ENCODE assay signal across 23 mouse cellular contexts in genomic region chr1:191609051-191609450, GRCm38 (mm10). TPM values are rescaled to one million over a fixed set of nuclear protein-coding genes. Genes with fewer than 3 reads are reported as not detected.
DNase-seq lines count a peak whose midpoint lies in the region; ATAC-seq and TF ChIP-seq lines count a peak whose summit lies in the region.
"Had no signal": no experiment of that assay in that cellular context is flagged by ENCODE, and none has a peak within 500 bp of the region (broad histone marks: within the 10 kb centered on the region; RNA-seq: fewer than 3 reads in every experiment).

No protein-coding gene starts in this region.

- no peaks in the 10 kb centered on the region for H3K9me3 ChIP-seq in heart, embryonic 12.5 days (replicated peaks)
- no peaks in the 10 kb centered on the region for H3K9me3 ChIP-seq in liver, embryonic 12.5 days (replicated peaks)
- no peaks in the 10 kb centered on the region for H3K9me3 ChIP-seq in liver, embryonic 11.5 days (ENCODE audit: control insufficient read depth, low read length)
- no peaks in the 10 kb centered on the region for H3K9me3 ChIP-seq in liver, embryonic 14.5 days (ENCODE audit: control insufficient read depth, low read length)
- no peaks in the 10 kb centered on the region for H3K9me3 ChIP-seq in liver, postnatal 0 days (ENCODE audit: low read length)
- H3K9me3 ChIP-seq: embryonic facial prominence, embryonic 10.5 days; embryonic facial prominence, embryonic 12.5 days; forebrain, embryonic 13.5 days; forebrain, embryonic 15.5 days; G1E had no signal

- peak; percentile 84 for DNase-seq in heart, adult 11 months
- no peak for DNase-seq in liver, embryonic 11.5 days (ENCODE audit: low spot score)
- DNase-seq in liver, embryonic 14.5 days (ENCODE audit: low read depth in 3 of 3, low spot score in 3 of 3), result no peak
- no peak for DNase-seq in liver, postnatal 0 days
- DNase-seq: adrenal gland, adult 2 months; adrenal gland, postnatal 14 days; adrenal gland, postnatal 36 days; B cell, adult 2 months; cerebellum, adult 11-12 months; cerebellum, adult 2 months; cerebellum, adult 9-10 months; cerebellum, postnatal 10 days; cerebellum, postnatal 25 days; forebrain, postnatal 0 days had no signal

- H3K27me3 ChIP-seq in heart, embryonic 12.5 days (replicated peaks), result no peaks in the 10 kb centered on the region
- H3K27me3 ChIP-seq in liver, embryonic 12.5 days (replicated peaks), result no peaks in the 10 kb centered on the region
- no peaks in the 10 kb centered on the region for H3K27me3 ChIP-seq in liver, embryonic 11.5 days (replicated peaks; ENCODE audit: control insufficient read depth, insufficient read depth, low read length)
- no peaks in the 10 kb centered on the region for H3K27me3 ChIP-seq in liver, embryonic 14.5 days (ENCODE audit: control insufficient read depth, insufficient read depth, low read length)
- H3K27me3 ChIP-seq in liver, postnatal 0 days (ENCODE audit: insufficient read depth, low read length), result no peaks in the 10 kb centered on the region
- H3K27me3 ChIP-seq: CH12.LX; embryonic facial prominence, embryonic 12.5 days; forebrain, embryonic 13.5 days; forebrain, embryonic 15.5 days; Patski had no signal

- TF ChIP-seq CTCF in liver, embryonic 14.5 days (IDR thresholded peaks at IDR 0.05; ENCODE audit: low read depth), result no peak
- TF ChIP-seq CTCF in liver, postnatal 0 days (IDR thresholded peaks at IDR 0.05; ENCODE audit: low read depth), result no peak

- peaks cover 84% of the 10 kb centered on the region for H3K36me3 ChIP-seq in heart, embryonic 12.5 days
- peaks cover 98% of the 10 kb centered on the region for H3K36me3 ChIP-seq in liver, embryonic 12.5 days
- peaks cover 51% of the 10 kb centered on the region for H3K36me3 ChIP-seq in liver, embryonic 11.5 days (ENCODE audit: control insufficient read depth, insufficient read depth, low read length)
- H3K36me3 ChIP-seq in liver, embryonic 14.5 days (replicated peaks; ENCODE audit: control insufficient read depth, insufficient read depth, low read depth), result peaks cover 80% of the 10 kb centered on the region
- H3K36me3 ChIP-seq in liver, postnatal 0 days (replicated peaks; ENCODE audit: insufficient read depth, low read length), result peaks cover 81% of the 10 kb centered on the region

- no peak overlapping the region for H3K4me2 ChIP-seq in heart, embryonic 12.5 days
- no peak overlapping the region for H3K4me2 ChIP-seq in liver, embryonic 12.5 days
- H3K4me2 ChIP-seq in liver, embryonic 11.5 days, result no peak overlapping the region
- H3K4me2 ChIP-seq in liver, embryonic 14.5 days (ENCODE audit: low read depth), result no peak overlapping the region
- H3K4me2 ChIP-seq in liver, postnatal 0 days (ENCODE audit: low read depth, low read length), result no peak overlapping the region
- H3K4me2 ChIP-seq: embryonic facial prominence, embryonic 12.5 days; forebrain, embryonic 13.5 days; forebrain, embryonic 15.5 days had no signal

- no peak for ATAC-seq in heart, embryonic 12.5 days (ENCODE audit: insufficient number of reproducible peaks, low FRiP score)
- ATAC-seq in liver, embryonic 12.5 days, result 0 out of 2 replicates have a peak, but pooled peaks have one; percentile 24
- ATAC-seq in liver, embryonic 11.5 days (replicated peaks; ENCODE audit: low FRiP score), result no peak
- peak; percentile 37; the same call in 1 of the 2 replicates for ATAC-seq in liver, embryonic 14.5 days (ENCODE audit: insufficient read depth)
- no peak for ATAC-seq in liver, postnatal 0 days
- ATAC-seq: forebrain, embryonic 13.5 days; forebrain, embryonic 15.5 days; forebrain, postnatal 0 days; Patski had no signal

- 90% methylated on average over 6 of the region's 6 CpGs for WGBS in heart, embryonic 12.5 days
- WGBS in liver, embryonic 12.5 days (ENCODE audit: insufficient replicate concordance), result 61% methylated on average over 6 of the region's 6 CpGs
- 84% methylated on average over 6 of the region's 6 CpGs for WGBS in liver, embryonic 11.5 days
- WGBS in liver, embryonic 14.5 days (ENCODE audit: insufficient replicate concordance), result 70% methylated on average over 6 of the region's 6 CpGs
- 75% methylated on average over 6 of the region's 6 CpGs for WGBS in liver, postnatal 0 days (ENCODE audit: insufficient replicate concordance)

- H3K4me1 ChIP-seq in heart, embryonic 12.5 days (replicated peaks), result no peaks in the 10 kb centered on the region
- no peaks in the 10 kb centered on the region for H3K4me1 ChIP-seq in liver, embryonic 12.5 days
- H3K4me1 ChIP-seq in liver, embryonic 11.5 days (replicated peaks; ENCODE audit: control insufficient read depth, insufficient read depth, low read length), result no peaks in the 10 kb centered on the region
- no peaks in the 10 kb centered on the region for H3K4me1 ChIP-seq in liver, embryonic 14.5 days (replicated peaks; ENCODE audit: control insufficient read depth in 2 of 2, insufficient read depth in 2 of 2, low read length in 1 of 2)
- no peaks in the 10 kb centered on the region for H3K4me1 ChIP-seq in liver, postnatal 0 days (ENCODE audit: insufficient read depth)
- H3K4me1 ChIP-seq: embryonic facial prominence, embryonic 10.5 days; embryonic facial prominence, embryonic 12.5 days; forebrain, embryonic 13.5 days; forebrain, embryonic 15.5 days had no signal

- H3K27ac ChIP-seq in heart, embryonic 12.5 days (ENCODE audit: poor library complexity, severe bottlenecking), result no peak overlapping the region
- no peak overlapping the region for H3K27ac ChIP-seq in liver, embryonic 12.5 days
- H3K27ac ChIP-seq in liver, embryonic 11.5 days (ENCODE audit: low read depth, low read length), result no peak overlapping the region
- H3K27ac ChIP-seq in liver, embryonic 14.5 days, result no peak overlapping the region
- no peak overlapping the region for H3K27ac ChIP-seq in liver, postnatal 0 days (ENCODE audit: low read depth)
- H3K27ac ChIP-seq: embryonic facial prominence, embryonic 10.5 days; embryonic facial prominence, embryonic 12.5 days; forebrain, embryonic 13.5 days; forebrain, embryonic 15.5 days had no signal

- no peak for TF ChIP-seq EP300 in liver, embryonic 14.5 days (IDR thresholded peaks at IDR 0.05; ENCODE audit: low read depth)
- no peak for TF ChIP-seq EP300 in liver, postnatal 0 days (IDR thresholded peaks at IDR 0.05; ENCODE audit: low read depth)

- H3K4me3 ChIP-seq in heart, embryonic 12.5 days, result no peak overlapping the region
- H3K4me3 ChIP-seq in liver, embryonic 12.5 days, result no peak overlapping the region
- no peak overlapping the region for H3K4me3 ChIP-seq in liver, embryonic 11.5 days (ENCODE audit: low read depth, low read length)
- no peak overlapping the region for H3K4me3 ChIP-seq in liver, embryonic 14.5 days (ENCODE audit: insufficient read depth in 1 of 2, low read depth in 2 of 2, low read length in 2 of 2)
- no peak overlapping the region for H3K4me3 ChIP-seq in liver, postnatal 0 days (ENCODE audit: low read depth, low read length)
- H3K4me3 ChIP-seq: embryonic facial prominence, embryonic 10.5 days; embryonic facial prominence, embryonic 12.5 days; forebrain, embryonic 13.5 days; forebrain, embryonic 15.5 days had no signal

- H3K9ac ChIP-seq in heart, embryonic 12.5 days, result no peak overlapping the region
- no peak overlapping the region for H3K9ac ChIP-seq in liver, embryonic 12.5 days
- no peak overlapping the region for H3K9ac ChIP-seq in liver, embryonic 11.5 days (ENCODE audit: low read depth, low read length)
- H3K9ac ChIP-seq in liver, embryonic 14.5 days (replicated peaks), result no peak overlapping the region
- H3K9ac ChIP-seq in liver, postnatal 0 days (replicated peaks), result no peak overlapping the region
- H3K9ac ChIP-seq: embryonic facial prominence, embryonic 12.5 days; forebrain, embryonic 13.5 days; forebrain, embryonic 15.5 days; forebrain, postnatal 0 days had no signal

RNA-seq across cellular contexts. Expression of gene Ints7, which starts 33.6 kb away (rescaled TPM):
- polyA plus RNA-seq in heart, embryonic 12.5 days (2016; fragmentation: Nextera tagmentation; extraction: Ambion mirVana), result 48.8 and 51.8 TPM in 2 replicates
- polyA plus RNA-seq in liver, embryonic 12.5 days (2016; fragmentation: Nextera tagmentation; extraction: Ambion mirVana), result 39.5 and 41.3 TPM in 2 replicates
- polyA plus RNA-seq in liver, embryonic 11.5 days (2014; fragmentation: Nextera tagmentation; extraction: Ambion mirVana), result 54.1 and 57.6 TPM in 2 replicates
- 15.3 and 16.8 TPM in 2 replicates for polyA plus RNA-seq in liver, embryonic 14.5 days (2012; rRNA removed)
- polyA plus RNA-seq in liver, embryonic 14.5 days (2014; fragmentation: Nextera tagmentation; extraction: Ambion mirVana), result 13.5 and 17.4 TPM in 2 replicates
- 9.3 and 11.0 TPM in 2 replicates for polyA plus RNA-seq in liver, postnatal 0 days (2015; fragmentation: Nextera tagmentation; extraction: Ambion mirVana)

RNA-seq across cellular contexts. Expression of gene Dtl, which starts 33.7 kb away (rescaled TPM):
- polyA plus RNA-seq in heart, embryonic 12.5 days (2016; fragmentation: Nextera tagmentation; extraction: Ambion mirVana), result 40.3 and 43.3 TPM in 2 replicates
- 59.6 and 60.2 TPM in 2 replicates for polyA plus RNA-seq in liver, embryonic 12.5 days (2016; fragmentation: Nextera tagmentation; extraction: Ambion mirVana)
- polyA plus RNA-seq in liver, embryonic 11.5 days (2014; fragmentation: Nextera tagmentation; extraction: Ambion mirVana), result 70.9 and 79.9 TPM in 2 replicates
- 13.4 and 16.6 TPM in 2 replicates for polyA plus RNA-seq in liver, embryonic 14.5 days (2012; rRNA removed)
- polyA plus RNA-seq in liver, embryonic 14.5 days (2014; fragmentation: Nextera tagmentation; extraction: Ambion mirVana), result 29.0 and 30.7 TPM in 2 replicates
- 10.7 and 11.8 TPM in 2 replicates for polyA plus RNA-seq in liver, postnatal 0 days (2015; fragmentation: Nextera tagmentation; extraction: Ambion mirVana)

Comparison
In these comparisons a context has a peak if more than half of its experiments do, and no peak if none do; other contexts are left out.
1. ATAC-seq: peak in liver, embryonic 12.5 days (single experiment) and liver, embryonic 14.5 days (single experiment); none in heart, embryonic 12.5 days (single experiment), liver, embryonic 11.5 days (single experiment) and liver, postnatal 0 days (single experiment).